Mouse (Mus musculus) cortical plate, adult 2 months (tissue): ENCODE results near the gene Astn2.

Experiments
- CTCF ChIP-seq: fragments of 200-500 bp; IDR thresholded peaks from 2 replicates; pipeline ENCODE4 v1.5.1; 2011; ENCODE audit warnings: mild to moderate bottlenecking, control low read depth, low read length; ENCODE audit not compliant: insufficient read depth; ENCODE audit errors: extremely low read depth
- POLR2A ChIP-seq: fragments of 200-500 bp; IDR thresholded peaks from 2 replicates; pipeline ENCODE4 v1.6.1; 2011; ENCODE audit warnings: mild to moderate bottlenecking, low read length, control low read depth; ENCODE audit not compliant: insufficient read depth; ENCODE audit errors: extremely low read depth

DNA sequence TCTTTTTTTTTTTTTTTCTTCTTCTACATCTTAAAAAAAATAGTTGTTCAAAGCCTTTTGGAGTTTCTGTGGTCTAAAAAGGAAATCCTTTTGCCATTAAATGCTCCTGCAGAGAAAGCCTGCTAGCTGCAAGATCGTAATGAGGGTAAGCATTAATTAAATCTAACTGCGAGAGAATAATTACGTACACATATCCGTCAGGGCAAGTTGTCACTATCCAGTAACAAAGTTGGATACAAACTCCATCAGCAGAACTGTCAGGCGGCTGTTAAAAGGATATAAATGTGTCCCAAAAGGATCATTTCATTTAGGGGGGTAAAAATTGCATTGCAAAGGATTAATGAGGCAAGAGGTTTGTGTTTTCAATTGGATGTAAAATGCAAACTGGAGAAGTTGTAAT is 302.4 kb downstream of the Astn2 start:
- TF ChIP-seq CTCF: no peak
- no peak for TF ChIP-seq POLR2A
